Mouse (Mus musculus): ENCODE results near the gene Plxdc2. TPM values are rescaled to one million over a fixed set of nuclear protein-coding genes. Genes with fewer than 3 reads are reported as not detected.

Plxdc2 gene
- total RNA-seq, 1 experiment from 2014 or later: 14.7 TPM

DNA sequence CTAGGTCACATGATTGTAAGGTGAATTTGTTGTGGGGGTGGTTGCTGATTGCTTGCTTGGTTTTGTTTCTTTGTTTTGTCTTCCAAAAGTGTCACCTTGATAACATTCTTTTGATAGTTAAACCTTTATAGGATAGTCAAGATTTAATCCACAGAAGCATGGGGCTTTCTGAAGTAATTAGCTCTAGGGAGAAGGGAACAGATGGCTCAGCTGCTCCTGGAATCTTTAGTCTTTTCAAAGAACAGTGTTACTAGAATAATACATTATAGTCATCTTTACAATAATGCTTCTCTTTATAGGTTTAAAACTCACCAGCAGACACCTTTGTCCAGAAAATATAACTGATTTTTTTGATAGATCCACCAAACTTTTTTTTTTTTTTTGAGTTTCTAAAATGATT lies 31.7 kb downstream of the Plxdc2 start:
- ATAC-seq (replicated peaks in 1 of 2; ENCODE audit: insufficient read depth in 1 of 2, low FRiP score in 2 of 2, low TSS enrichment in 1 of 2, low read depth in 1 of 2, poor library complexity in 2 of 2, severe bottlenecking in 2 of 2): no peak

DNA sequence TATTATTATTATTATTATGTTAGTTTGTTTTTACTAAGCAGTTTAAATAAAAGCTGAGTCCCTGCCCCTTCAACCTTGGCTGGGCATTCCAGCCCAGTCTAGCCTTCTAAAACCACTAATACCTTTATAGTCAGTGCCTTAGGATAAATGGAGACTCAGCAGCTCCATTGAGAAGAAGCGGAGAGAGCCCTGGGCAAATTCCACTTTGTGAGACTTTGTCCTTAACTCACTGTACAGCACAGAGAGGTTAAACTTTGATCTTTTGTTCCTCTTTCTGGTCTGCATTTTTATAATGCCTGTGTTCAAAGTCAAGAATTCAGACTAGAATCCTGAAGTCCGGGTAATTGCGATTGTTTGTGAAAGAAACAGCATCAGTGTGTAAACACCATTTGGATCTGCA lies 41.4 kb downstream of the Plxdc2 start:
- ATAC-seq (replicated peaks in 1 of 2; ENCODE audit: insufficient read depth in 1 of 2, low FRiP score in 2 of 2, low TSS enrichment in 1 of 2, low read depth in 1 of 2, poor library complexity in 2 of 2, severe bottlenecking in 2 of 2): no peak

GRCm38 (mm10) chr2:16398006-16398405 lies 41.9 kb downstream of the Plxdc2 start:
- ATAC-seq (replicated peaks in 1 of 2; ENCODE audit: insufficient read depth in 1 of 2, low FRiP score in 2 of 2, low TSS enrichment in 1 of 2, low read depth in 1 of 2, poor library complexity in 2 of 2, severe bottlenecking in 2 of 2): no peak

GRCm38 (mm10) chr2:16398896-16399295 lies 42.8 kb downstream of the Plxdc2 start:
- no peak for ATAC-seq (replicated peaks in 1 of 2; ENCODE audit: insufficient read depth in 1 of 2, low FRiP score in 2 of 2, low TSS enrichment in 1 of 2, low read depth in 1 of 2, poor library complexity in 2 of 2, severe bottlenecking in 2 of 2)

- ATAC-seq (replicated peaks in 1 of 2; ENCODE audit: insufficient read depth in 1 of 2, low FRiP score in 2 of 2, low TSS enrichment in 1 of 2, low read depth in 1 of 2, poor library complexity in 2 of 2, severe bottlenecking in 2 of 2): no peak
These were observed 50.4 kb downstream of the Plxdc2 start for GRCm38 (mm10) chr2:16406508-16406907.

GRCm38 (mm10) chr2:16414340-16414976 lies 58.4 kb downstream of the Plxdc2 start:
- no peak for ATAC-seq (replicated peaks in 1 of 2; ENCODE audit: insufficient read depth in 1 of 2, low FRiP score in 2 of 2, low TSS enrichment in 1 of 2, low read depth in 1 of 2, poor library complexity in 2 of 2, severe bottlenecking in 2 of 2)

DNA sequence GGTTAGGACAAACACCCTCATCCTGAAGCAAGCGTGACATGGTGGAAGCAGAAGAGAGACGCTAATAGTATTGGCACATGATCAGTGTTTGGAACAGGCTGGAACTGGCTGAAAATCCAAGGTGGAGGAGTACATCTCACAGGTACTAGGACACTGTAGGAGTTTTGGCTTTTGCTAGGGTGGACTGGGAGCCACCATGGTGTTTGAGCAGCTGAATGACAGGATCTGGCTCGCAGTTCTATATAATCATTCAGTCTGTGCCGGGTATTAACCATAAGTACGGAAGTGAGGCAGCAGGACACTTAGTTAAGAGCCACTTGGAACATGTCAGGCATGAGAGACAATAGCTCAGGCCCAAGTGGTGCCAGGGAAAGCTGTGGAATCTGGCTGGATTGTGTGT lies 82.9 kb downstream of the Plxdc2 start:
- no peak for ATAC-seq (replicated peaks in 1 of 2; ENCODE audit: insufficient read depth in 1 of 2, low FRiP score in 2 of 2, low TSS enrichment in 1 of 2, low read depth in 1 of 2, poor library complexity in 2 of 2, severe bottlenecking in 2 of 2)

DNA sequence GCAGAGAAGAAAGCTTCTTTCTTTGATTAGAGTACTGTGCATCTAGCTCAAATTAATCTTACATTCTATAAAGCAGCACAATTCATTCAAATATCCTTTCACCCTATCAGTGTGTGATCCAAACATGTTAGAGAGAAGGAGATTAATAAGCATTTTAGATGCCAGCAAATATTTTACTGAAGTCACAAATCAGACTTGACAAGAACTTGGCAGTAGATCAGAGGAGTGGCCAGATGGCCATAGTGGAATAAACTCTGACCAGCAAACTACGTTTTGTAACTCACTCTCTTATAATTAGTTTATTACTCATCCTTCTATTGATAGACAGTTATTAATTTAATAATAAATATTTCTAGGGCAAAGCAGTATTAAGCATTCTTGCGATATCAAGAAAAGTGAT lies 86.5 kb downstream of the Plxdc2 start:
- ATAC-seq (replicated peaks in 1 of 2; ENCODE audit: insufficient read depth in 1 of 2, low FRiP score in 2 of 2, low TSS enrichment in 1 of 2, low read depth in 1 of 2, poor library complexity in 2 of 2, severe bottlenecking in 2 of 2): no peak

GRCm38 (mm10) chr2:16447936-16448335 lies 91.8 kb downstream of the Plxdc2 start:
- no peak for ATAC-seq (replicated peaks in 1 of 2; ENCODE audit: insufficient read depth in 1 of 2, low FRiP score in 2 of 2, low TSS enrichment in 1 of 2, low read depth in 1 of 2, poor library complexity in 2 of 2, severe bottlenecking in 2 of 2)

DNA sequence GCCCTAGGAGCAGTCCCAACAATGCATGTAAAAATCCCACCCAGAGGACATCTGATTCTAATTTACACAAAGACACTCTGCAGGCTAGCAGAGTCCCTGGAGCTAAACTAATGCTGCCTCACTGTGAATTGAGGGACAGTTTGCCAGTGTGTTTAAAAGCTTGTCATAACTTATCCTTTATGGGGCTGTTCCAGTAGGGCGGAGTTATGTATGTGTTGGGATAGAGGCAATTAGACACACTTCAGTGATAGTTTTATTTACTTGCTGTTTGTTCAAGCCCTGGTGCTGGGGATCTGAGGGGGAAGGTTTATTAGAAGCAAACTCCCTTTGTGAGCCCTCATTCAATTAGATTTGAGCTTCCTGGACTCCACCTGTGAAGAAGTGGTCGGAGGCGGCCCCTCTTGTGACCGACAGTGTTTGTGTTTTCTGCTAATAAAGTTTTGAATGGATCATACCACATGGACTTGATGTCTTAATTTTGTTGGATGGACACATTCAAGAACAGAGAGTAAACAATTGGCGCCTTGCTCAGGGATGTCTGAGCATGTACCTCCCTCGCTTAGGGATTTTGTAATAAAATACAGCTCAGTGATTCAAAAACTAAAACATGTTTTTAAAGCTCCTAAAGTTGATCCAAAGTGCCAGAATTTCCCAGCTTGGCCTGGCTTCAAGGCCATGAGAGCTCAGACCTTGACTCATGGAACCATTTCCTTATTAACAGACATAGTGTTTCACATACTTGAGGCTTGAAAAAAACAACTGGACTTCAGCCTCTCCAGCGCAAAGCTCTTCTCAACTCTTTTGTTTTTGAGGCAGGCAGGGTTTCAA lies 94.9 kb downstream of the Plxdc2 start:
- ATAC-seq (replicated peaks in 1 of 2; ENCODE audit: insufficient read depth in 1 of 2, low FRiP score in 2 of 2, low TSS enrichment in 1 of 2, low read depth in 1 of 2, poor library complexity in 2 of 2, severe bottlenecking in 2 of 2): no peak

GRCm38 (mm10) chr2:16451666-16452009 lies 95.5 kb downstream of the Plxdc2 start:
- ATAC-seq (replicated peaks in 1 of 2; ENCODE audit: insufficient read depth in 1 of 2, low FRiP score in 2 of 2, low TSS enrichment in 1 of 2, low read depth in 1 of 2, poor library complexity in 2 of 2, severe bottlenecking in 2 of 2): no peak

GRCm38 (mm10) chr2:16452080-16452479 lies 96.0 kb downstream of the Plxdc2 start:
- no peak for ATAC-seq (replicated peaks in 1 of 2; ENCODE audit: insufficient read depth in 1 of 2, low FRiP score in 2 of 2, low TSS enrichment in 1 of 2, low read depth in 1 of 2, poor library complexity in 2 of 2, severe bottlenecking in 2 of 2)

- no peak for ATAC-seq (replicated peaks in 1 of 2; ENCODE audit: insufficient read depth in 1 of 2, low FRiP score in 2 of 2, low TSS enrichment in 1 of 2, low read depth in 1 of 2, poor library complexity in 2 of 2, severe bottlenecking in 2 of 2)
These were observed 100.2 kb downstream of the Plxdc2 start for GRCm38 (mm10) chr2:16456264-16456780.

DNA sequence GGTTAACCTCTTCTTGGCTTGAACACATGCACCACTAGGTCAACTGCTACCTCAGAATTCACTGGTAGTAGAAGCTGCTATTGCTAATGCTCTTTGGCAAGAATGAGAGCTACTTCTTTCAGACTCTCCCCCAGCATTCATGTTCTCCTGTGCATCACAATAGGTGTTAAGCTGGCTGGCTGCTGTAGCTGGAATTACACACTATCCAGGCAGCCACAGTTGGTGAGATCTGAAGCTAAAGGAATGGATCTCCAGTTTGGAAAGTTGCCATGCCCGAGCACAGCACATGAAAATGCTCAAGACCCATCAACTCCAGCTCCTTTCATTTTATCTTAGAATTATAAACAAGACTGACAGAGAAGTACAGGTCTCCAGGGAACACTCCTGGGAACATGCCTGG lies 103.4 kb downstream of the Plxdc2 start:
- no peak for ATAC-seq (replicated peaks in 1 of 2; ENCODE audit: insufficient read depth in 1 of 2, low FRiP score in 2 of 2, low TSS enrichment in 1 of 2, low read depth in 1 of 2, poor library complexity in 2 of 2, severe bottlenecking in 2 of 2)

DNA sequence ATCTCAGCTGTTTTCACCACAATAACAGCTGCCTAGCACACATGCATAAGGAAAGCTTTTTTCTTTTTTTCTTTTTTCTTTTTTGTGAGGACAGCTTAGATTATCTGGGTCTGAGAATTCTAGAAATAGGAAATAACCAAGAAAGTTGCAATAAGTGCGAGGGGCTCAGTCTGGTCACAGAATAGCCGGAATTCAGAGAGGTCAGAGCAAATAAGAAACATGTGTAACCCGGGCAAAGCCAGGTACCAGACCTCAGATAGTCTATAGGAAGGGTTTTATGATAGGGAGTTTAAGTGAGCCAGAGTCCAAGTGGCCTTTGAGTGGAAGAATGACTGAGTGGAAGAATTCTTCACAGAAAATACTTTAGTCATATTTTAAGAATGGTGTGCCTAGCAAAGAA lies 114.0 kb downstream of the Plxdc2 start:
- no peak for ATAC-seq (replicated peaks in 1 of 2; ENCODE audit: insufficient read depth in 1 of 2, low FRiP score in 2 of 2, low TSS enrichment in 1 of 2, low read depth in 1 of 2, poor library complexity in 2 of 2, severe bottlenecking in 2 of 2)

- ATAC-seq (replicated peaks in 1 of 2; ENCODE audit: insufficient read depth in 1 of 2, low FRiP score in 2 of 2, low TSS enrichment in 1 of 2, low read depth in 1 of 2, poor library complexity in 2 of 2, severe bottlenecking in 2 of 2): peak in 1 of 2 experiments; percentile 49; a peak in 1 of 4 replicates
These were observed 127.8 kb downstream of the Plxdc2 start for GRCm38 (mm10) chr2:16483943-16484342.

DNA sequence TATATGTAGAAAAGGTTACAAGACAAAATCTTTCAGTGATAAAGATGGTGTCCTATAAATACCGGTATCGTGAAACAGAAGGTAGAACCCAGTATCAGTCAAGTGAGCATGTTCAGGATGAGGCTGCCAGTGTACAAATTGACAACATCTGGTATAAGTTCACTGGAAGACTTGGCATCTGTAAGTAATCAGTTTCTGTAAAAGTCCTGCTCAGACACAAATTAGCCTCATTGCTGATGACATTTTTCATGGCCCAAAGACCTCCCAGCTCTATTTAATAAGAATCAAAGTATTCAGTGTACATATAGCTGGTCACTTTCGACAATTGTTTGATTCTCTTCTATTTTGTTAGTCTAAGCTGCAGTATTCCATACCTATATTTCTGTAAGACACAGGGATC lies 129.9 kb downstream of the Plxdc2 start:
- no peak for ATAC-seq (replicated peaks in 1 of 2; ENCODE audit: insufficient read depth in 1 of 2, low FRiP score in 2 of 2, low TSS enrichment in 1 of 2, low read depth in 1 of 2, poor library complexity in 2 of 2, severe bottlenecking in 2 of 2)

GRCm38 (mm10) chr2:16491242-16491641 lies 135.1 kb downstream of the Plxdc2 start:
- peak; percentile 98 to 100 for ATAC-seq (replicated peaks in 1 of 2; ENCODE audit: insufficient read depth in 1 of 2, low FRiP score in 2 of 2, low TSS enrichment in 1 of 2, low read depth in 1 of 2, poor library complexity in 2 of 2, severe bottlenecking in 2 of 2)

DNA sequence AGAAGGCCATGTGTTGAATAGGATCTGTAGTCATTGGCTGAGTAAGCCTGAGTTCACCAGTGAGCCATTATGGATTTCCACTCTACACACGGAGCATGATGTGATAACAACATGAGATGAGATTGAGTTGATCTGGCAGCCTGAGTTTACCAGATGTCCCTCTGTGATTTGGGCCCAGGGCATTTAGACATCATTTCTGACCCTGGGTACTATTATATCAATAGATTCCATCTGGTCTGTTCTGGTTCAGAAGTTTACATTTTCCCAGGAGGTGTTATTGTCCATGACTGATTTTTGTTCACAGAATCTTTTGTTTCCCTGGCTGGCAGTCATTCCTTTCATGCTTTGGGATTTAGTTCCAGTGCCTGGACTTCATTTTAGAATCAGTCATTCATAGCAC lies 146.7 kb downstream of the Plxdc2 start:
- ATAC-seq (replicated peaks in 1 of 2; ENCODE audit: insufficient read depth in 1 of 2, low FRiP score in 2 of 2, low TSS enrichment in 1 of 2, low read depth in 1 of 2, poor library complexity in 2 of 2, severe bottlenecking in 2 of 2): no peak

Data from hematopoietic stem cell, adult 5-6 weeks (primary cell).